ENCODE assay signal across 20 mouse cellular contexts in the genomic region with DNA sequence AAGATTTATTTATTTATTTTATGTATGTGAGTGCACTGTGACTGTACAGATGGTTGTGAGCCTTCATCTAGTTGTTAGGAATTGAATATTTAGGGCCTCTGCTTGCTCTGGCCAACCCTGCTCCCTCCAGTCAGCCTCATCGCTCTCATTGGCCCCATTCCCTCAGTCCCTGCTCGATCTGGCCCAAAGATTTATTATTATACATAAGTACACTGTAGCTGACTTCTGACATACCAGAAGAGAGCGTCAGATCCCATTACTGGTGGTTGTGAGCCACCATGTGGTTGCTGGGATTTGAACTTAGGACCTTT. TPM values are rescaled to one million over a fixed set of nuclear protein-coding genes. Genes with fewer than 3 reads are reported as not detected.
DNase-seq lines count a peak whose midpoint lies in the region; ATAC-seq and TF ChIP-seq lines count a peak whose summit lies in the region.
"Had no signal": no experiment of that assay in that cellular context is flagged by ENCODE, and none has a peak within 500 bp of the region (broad histone marks: within the 10 kb centered on the region; RNA-seq: fewer than 3 reads in every experiment).

No protein-coding gene starts in this region.

- no peak for DNase-seq in forebrain, postnatal 0 days
- no peak for DNase-seq in forebrain, embryonic 11.5 days (ENCODE audit: low spot score)
- DNase-seq in midbrain, embryonic 14.5 days, result no peak
- DNase-seq in midbrain, embryonic 10.5 days (ENCODE audit: low spot score), result no peak
- DNase-seq in cerebellum, postnatal 4 days (ENCODE audit: low spot score in 2 of 2), result no peak
- no peak for DNase-seq in ovary, postnatal 10 days (ENCODE audit: low spot score)
- no peak for DNase-seq in urinary bladder, postnatal 4 days (ENCODE audit: low spot score in 2 of 2)
- DNase-seq: adrenal gland, postnatal 10 days; cerebellum, adult 9-10 months; heart, postnatal 4 days; kidney, postnatal 10 days; right cerebral cortex, postnatal 4 days; thymus, postnatal 14 days had no signal

- ATAC-seq in forebrain, postnatal 0 days, result no peak
- no peak for ATAC-seq in forebrain, embryonic 11.5 days (replicated peaks; ENCODE audit: low FRiP score)
- peak; percentile 6; the same call in 1 of the 2 replicates for ATAC-seq in midbrain, embryonic 14.5 days (ENCODE audit: low FRiP score, low TSS enrichment)
- ATAC-seq in midbrain, embryonic 15.5 days (replicated peaks), result peak; percentile 57

- H3K9me3 ChIP-seq in forebrain, postnatal 0 days (ENCODE audit: low read length), result no peaks in the 10 kb centered on the region
- H3K9me3 ChIP-seq in forebrain, embryonic 11.5 days (ENCODE audit: control insufficient read depth, low read length), result no peaks in the 10 kb centered on the region
- H3K9me3 ChIP-seq in midbrain, embryonic 14.5 days (ENCODE audit: control insufficient read depth, low read length), result no peaks in the 10 kb centered on the region
- H3K9me3 ChIP-seq in midbrain, embryonic 10.5 days (replicated peaks), result no peaks in the 10 kb centered on the region
- no peaks in the 10 kb centered on the region for H3K9me3 ChIP-seq in midbrain, embryonic 15.5 days
- H3K9me3 ChIP-seq: midbrain, embryonic 12.5 days had no signal

- no peak overlapping the region for H3K4me3 ChIP-seq in forebrain, postnatal 0 days (ENCODE audit: low read depth, low read length)
- no peak overlapping the region for H3K4me3 ChIP-seq in forebrain, embryonic 11.5 days (ENCODE audit: low read depth, low read length)
- H3K4me3 ChIP-seq in midbrain, embryonic 14.5 days (replicated peaks; ENCODE audit: low read depth, low read length), result no peak overlapping the region
- H3K4me3 ChIP-seq in midbrain, embryonic 10.5 days, result no peak overlapping the region
- H3K4me3 ChIP-seq in midbrain, embryonic 15.5 days, result no peak overlapping the region
- H3K4me3 ChIP-seq: midbrain, embryonic 12.5 days had no signal

- no peaks in the 10 kb centered on the region for H3K27me3 ChIP-seq in forebrain, postnatal 0 days (ENCODE audit: insufficient read depth, low read length)
- H3K27me3 ChIP-seq in forebrain, embryonic 11.5 days (ENCODE audit: control insufficient read depth, insufficient read depth, low read length), result no peaks in the 10 kb centered on the region
- H3K27me3 ChIP-seq in midbrain, embryonic 14.5 days (ENCODE audit: control insufficient read depth, insufficient read depth, low read length), result no peaks in the 10 kb centered on the region
- no peaks in the 10 kb centered on the region for H3K27me3 ChIP-seq in midbrain, embryonic 10.5 days (ENCODE audit: low read depth, poor library complexity, severe bottlenecking)
- no peaks in the 10 kb centered on the region for H3K27me3 ChIP-seq in midbrain, embryonic 15.5 days (replicated peaks)
- H3K27me3 ChIP-seq: midbrain, embryonic 12.5 days had no signal

- H3K9ac ChIP-seq in forebrain, postnatal 0 days, result no peak overlapping the region
- no peak overlapping the region for H3K9ac ChIP-seq in forebrain, embryonic 11.5 days (ENCODE audit: low read length)
- no peak overlapping the region for H3K9ac ChIP-seq in midbrain, embryonic 14.5 days (replicated peaks; ENCODE audit: low read length)
- no peak overlapping the region for H3K9ac ChIP-seq in midbrain, embryonic 15.5 days
- H3K9ac ChIP-seq: liver, embryonic 14.5 days; midbrain, embryonic 12.5 days had no signal

- WGBS in forebrain, postnatal 0 days, result 66% methylated on average over 3 of the region's 3 CpGs
- WGBS in forebrain, embryonic 11.5 days, result 96% methylated on average over 3 of the region's 3 CpGs
- WGBS in midbrain, embryonic 14.5 days, result 85% methylated on average over 3 of the region's 3 CpGs
- 89% methylated on average over 3 of the region's 3 CpGs for WGBS in midbrain, embryonic 10.5 days
- WGBS in midbrain, embryonic 15.5 days, result 77% methylated on average over 3 of the region's 3 CpGs

- no peaks in the 10 kb centered on the region; the same call in 1 of the 2 replicates for H3K36me3 ChIP-seq in forebrain, postnatal 0 days (ENCODE audit: insufficient read depth)
- H3K36me3 ChIP-seq in forebrain, embryonic 11.5 days (ENCODE audit: control insufficient read depth, insufficient read depth, low read length), result no peaks in the 10 kb centered on the region
- H3K36me3 ChIP-seq in midbrain, embryonic 14.5 days (ENCODE audit: control insufficient read depth, insufficient read depth, low read length), result no peaks in the 10 kb centered on the region; the same call in 1 of the 2 replicates
- H3K36me3 ChIP-seq in midbrain, embryonic 10.5 days, result no peaks in the 10 kb centered on the region; the same call in 1 of the 2 replicates
- H3K36me3 ChIP-seq in midbrain, embryonic 15.5 days (replicated peaks), result no peaks in the 10 kb centered on the region

- 0 out of 2 replicates have a peak overlapping the region, but pooled peaks have one; percentile 15 for H3K27ac ChIP-seq in forebrain, postnatal 0 days (ENCODE audit: low read depth, low read length)
- H3K27ac ChIP-seq in forebrain, embryonic 11.5 days (ENCODE audit: low read depth, low read length), result no peak overlapping the region
- 0 out of 2 replicates have a peak overlapping the region, but pooled peaks have one; percentile 20 for H3K27ac ChIP-seq in midbrain, embryonic 14.5 days (replicated peaks; ENCODE audit: low read depth, low read length)
- no peak overlapping the region for H3K27ac ChIP-seq in midbrain, embryonic 10.5 days (replicated peaks)
- H3K27ac ChIP-seq in midbrain, embryonic 15.5 days, result peak overlapping the region; percentile 65; the same call in 1 of the 2 replicates
- H3K27ac ChIP-seq: liver, embryonic 14.5 days had no signal

- no peak overlapping the region for H3K4me2 ChIP-seq in forebrain, postnatal 0 days (ENCODE audit: low read depth)
- H3K4me2 ChIP-seq in forebrain, embryonic 11.5 days (ENCODE audit: low read depth, low read length, severe bottlenecking), result no peak overlapping the region
- 0 out of 2 replicates have a peak overlapping the region, but pooled peaks have one; percentile 0 for H3K4me2 ChIP-seq in midbrain, embryonic 14.5 days (ENCODE audit: low read length)
- 0 out of 2 replicates have a peak overlapping the region, but pooled peaks have one; percentile 6 for H3K4me2 ChIP-seq in midbrain, embryonic 15.5 days
- H3K4me2 ChIP-seq: midbrain, embryonic 12.5 days had no signal

- TF ChIP-seq CTCF in forebrain, postnatal 0 days (IDR thresholded peaks at IDR 0.05; ENCODE audit: low read depth), result no peak

- H3K4me1 ChIP-seq in forebrain, postnatal 0 days (ENCODE audit: insufficient read depth), result no peaks in the 10 kb centered on the region
- no peaks in the 10 kb centered on the region; the same call in 1 of the 2 replicates for H3K4me1 ChIP-seq in forebrain, embryonic 11.5 days (replicated peaks; ENCODE audit: control insufficient read depth, insufficient read depth, low read length)
- peaks cover 10% of the 10 kb centered on the region for H3K4me1 ChIP-seq in midbrain, embryonic 14.5 days (ENCODE audit: control insufficient read depth, insufficient read depth, low read length)
- peaks cover 11% of the 10 kb centered on the region for H3K4me1 ChIP-seq in midbrain, embryonic 10.5 days
- H3K4me1 ChIP-seq in midbrain, embryonic 15.5 days, result peaks cover 20% of the 10 kb centered on the region

RNA-seq across cellular contexts. Expression of gene Abcg8, which starts 18.7 kb away (rescaled TPM):
- total RNA-seq in forebrain, postnatal 0 days (2014; rRNA removed), result 0.10 TPM in 1 of 2 replicates, not detected in the other
- polyA plus RNA-seq in forebrain, postnatal 0 days (2015; fragmentation: Nextera tagmentation; extraction: Ambion mirVana), result 0.09 and 0.17 TPM in 2 replicates
- 0.17 and 0.48 TPM in 2 replicates for polyA plus RNA-seq in forebrain, embryonic 11.5 days (2014; fragmentation: Nextera tagmentation; extraction: Ambion mirVana)
- polyA plus RNA-seq in midbrain, embryonic 14.5 days (2014; fragmentation: Nextera tagmentation; extraction: Ambion mirVana), result 0.09 TPM in 2 replicates
- 0.15 TPM in 1 of 2 replicates, not detected in the other for polyA plus RNA-seq in midbrain, embryonic 10.5 days (2016; fragmentation: Nextera tagmentation; extraction: Ambion mirVana)
- 0.15 TPM in 1 of 2 replicates, not detected in the other for polyA plus RNA-seq in midbrain, embryonic 15.5 days (2015; fragmentation: Nextera tagmentation; extraction: Ambion mirVana)
- total RNA-seq: gastrocnemius, adult 18-20 months; heart, postnatal 4 days; layer of hippocampus, postnatal 14 days; left cerebral cortex, postnatal 36 days had no signal

RNA-seq across cellular contexts. Expression of gene Abcg5, which starts 25.4 kb away (rescaled TPM):
- total RNA-seq in forebrain, postnatal 0 days (2014; rRNA removed), result 0.54 and 1.5 TPM in 2 replicates
- 0.88 and 1.2 TPM in 2 replicates for polyA plus RNA-seq in forebrain, postnatal 0 days (2015; fragmentation: Nextera tagmentation; extraction: Ambion mirVana)
- 5.1 and 5.9 TPM in 2 replicates for polyA plus RNA-seq in forebrain, embryonic 11.5 days (2014; fragmentation: Nextera tagmentation; extraction: Ambion mirVana)
- 0.28 and 1.2 TPM in 2 replicates for polyA plus RNA-seq in midbrain, embryonic 14.5 days (2014; fragmentation: Nextera tagmentation; extraction: Ambion mirVana)
- 1.6 and 3.0 TPM in 2 replicates for polyA plus RNA-seq in midbrain, embryonic 10.5 days (2016; fragmentation: Nextera tagmentation; extraction: Ambion mirVana)
- polyA plus RNA-seq in midbrain, embryonic 15.5 days (2015; fragmentation: Nextera tagmentation; extraction: Ambion mirVana), result 1.9 and 2.2 TPM in 2 replicates
- total RNA-seq: gastrocnemius, adult 18-20 months; heart, adult 8-10 months; heart, postnatal 4 days; layer of hippocampus, postnatal 14 days had no signal

RNA-seq across cellular contexts. Expression of gene Dync2li1, which starts 31.1 kb away (rescaled TPM):
- 14.0 and 19.1 TPM in 2 replicates for total RNA-seq in forebrain, postnatal 0 days (2014; rRNA removed)
- polyA plus RNA-seq in forebrain, postnatal 0 days (2015; fragmentation: Nextera tagmentation; extraction: Ambion mirVana), result 38.9 and 42.1 TPM in 2 replicates
- 35.0 and 41.8 TPM in 2 replicates for polyA plus RNA-seq in forebrain, embryonic 11.5 days (2014; fragmentation: Nextera tagmentation; extraction: Ambion mirVana)
- 31.9 and 36.2 TPM in 2 replicates for polyA plus RNA-seq in midbrain, embryonic 14.5 days (2014; fragmentation: Nextera tagmentation; extraction: Ambion mirVana)
- 30.9 and 32.7 TPM in 2 replicates for polyA plus RNA-seq in midbrain, embryonic 10.5 days (2016; fragmentation: Nextera tagmentation; extraction: Ambion mirVana)
- polyA plus RNA-seq in midbrain, embryonic 15.5 days (2015; fragmentation: Nextera tagmentation; extraction: Ambion mirVana), result 33.5 and 35.4 TPM in 2 replicates

Comparison
In these comparisons a context has a peak if more than half of its experiments do, and no peak if none do; other contexts are left out.
1. H3K27ac ChIP-seq: peak in forebrain, postnatal 0 days (single experiment), midbrain, embryonic 14.5 days (single experiment) and midbrain, embryonic 15.5 days (single experiment); none in forebrain, embryonic 11.5 days (single experiment) and midbrain, embryonic 10.5 days (single experiment).
2. ATAC-seq: peak in midbrain, embryonic 14.5 days (single experiment) and midbrain, embryonic 15.5 days (single experiment); none in forebrain, postnatal 0 days (single experiment) and forebrain, embryonic 11.5 days (single experiment).
3. H3K4me2 ChIP-seq: peak in midbrain, embryonic 14.5 days (single experiment) and midbrain, embryonic 15.5 days (single experiment); none in forebrain, postnatal 0 days (single experiment) and forebrain, embryonic 11.5 days (single experiment).